Mouse (Mus musculus): ENCODE data around the gene Slc6a3.

Slc6a3 gene

GRCm38 (mm10) chr13:73592546-73592945, 56.0 kb downstream of the Slc6a3 start:
- DNase-seq (ENCODE audit: low spot score): no peak

GRCm38 (mm10) chr13:73596276-73596675, 59.7 kb downstream of the Slc6a3 start:
- no peak for DNase-seq (ENCODE audit: low spot score)

GRCm38 (mm10) chr13:73600217-73600616, 63.7 kb downstream of the Slc6a3 start:
- no peak for DNase-seq (ENCODE audit: low spot score)

GRCm38 (mm10) chr13:73603046-73603445, 66.5 kb downstream of the Slc6a3 start:
- no peak for DNase-seq (ENCODE audit: low spot score)

GRCm38 (mm10) chr13:73603522-73604155, 67.1 kb downstream of the Slc6a3 start, which contains the start of gene Clptm1l:
TSS of gene Clptm1l (plus strand) at chr13:73604006.
- peak; percentile 97 for DNase-seq (ENCODE audit: low spot score)

- DNase-seq (ENCODE audit: low spot score): no peak
These were observed 67.8 kb downstream of the Slc6a3 start for GRCm38 (mm10) chr13:73604156-73604957.

GRCm38 (mm10) chr13:73618406-73618805, 81.9 kb downstream of the Slc6a3 start:
- DNase-seq (ENCODE audit: low spot score): no peak

- DNase-seq (ENCODE audit: low spot score): no peak
These were observed 84.1 kb downstream of the Slc6a3 start for GRCm38 (mm10) chr13:73620637-73621036.

GRCm38 (mm10) chr13:73626410-73626744, 89.8 kb downstream of the Slc6a3 start:
- no peak for DNase-seq (ENCODE audit: low spot score)

GRCm38 (mm10) chr13:73626745-73627549, 90.4 kb downstream of the Slc6a3 start, which contains the start of gene Tert:
TSS of gene Tert (plus strand) at chr13:73626911.
- peak; percentile 64 for DNase-seq (ENCODE audit: low spot score)

Measured in testis, postnatal 14 days (tissue).